Mouse (Mus musculus) CH12.LX (cell line): Measurements from ENCODE around the gene Ice2. TPM values are rescaled to one million over a fixed set of nuclear protein-coding genes. Genes with fewer than 3 reads are reported as not detected.

Experiments
- DNase-seq: peaks from one replicate; pipeline ENCODE4 v3.0.0-alpha.2; 2013; ENCODE audit errors: extremely low read depth
- H3K27ac ChIP-seq: 2 replicates; pipeline ENCODE4 v1.5.1; 2012; ENCODE audit warnings: low read depth, mild to moderate bottlenecking, control low read depth, moderate library complexity; ENCODE audit not compliant: insufficient read depth
- H3K27me3 ChIP-seq: replicated peaks from 2 replicates; pipeline ENCODE3; 2012; ENCODE audit warnings: inconsistent platforms
- H3K36me3 ChIP-seq, 2 experiments: replicated peaks in 1 of 2; 2 replicates each; pipeline versions ENCODE3 to v1.6.1; 2012; ENCODE audit warnings: inconsistent platforms in 1 of 2, low read length in 1 of 2, mild to moderate bottlenecking in 1 of 2, mixed read lengths in 1 of 2, moderate library complexity in 1 of 2; ENCODE audit not compliant: control insufficient read depth in 1 of 2, insufficient read depth in 1 of 2
- H3K4me1 ChIP-seq, 2 experiments: 2 replicates each; pipeline ENCODE4 v1.6.1; 2012; ENCODE audit warnings: inconsistent platforms in 1 of 2, moderate library complexity in 1 of 2; ENCODE audit not compliant: insufficient read depth in 2 of 2, control insufficient read depth in 1 of 2
- H3K4me2 ChIP-seq: 2 replicates; pipeline ENCODE4 v1.6.1; 2012; ENCODE audit warnings: low read depth, mild to moderate bottlenecking, control low read depth; ENCODE audit not compliant: poor library complexity, insufficient read depth, severe bottlenecking
- H3K4me3 ChIP-seq, 3 experiments: fragments of 150-350 bp in 1 of 3; sonication (generic) in 1 of 3; replicated peaks in 1 of 3; 2 replicates each; pipeline versions ENCODE3 to v1.5.1; 2011 to 2012; ENCODE audit warnings: low read depth in 2 of 3, low read length in 2 of 3, mild to moderate bottlenecking in 2 of 3, moderate library complexity in 2 of 3, control low read depth in 1 of 3, improper control_type of control experiment in 1 of 3, inconsistent platforms in 1 of 3, mixed read lengths in 1 of 3; ENCODE audit not compliant: poor library complexity in 1 of 3
- H3K79me2 ChIP-seq: replicated peaks from 2 replicates; pipeline ENCODE4 v1.6.1; 2012; ENCODE audit warnings: mild to moderate bottlenecking, moderate library complexity; ENCODE audit not compliant: control insufficient read depth, poor library complexity, insufficient read depth, severe bottlenecking; ENCODE audit errors: extremely low read depth
- H3K9ac ChIP-seq: 2 replicates; pipeline ENCODE4 v1.6.1; 2012; ENCODE audit warnings: low read depth, mild to moderate bottlenecking, control low read depth, moderate library complexity; ENCODE audit not compliant: insufficient read depth
- H3K9me3 ChIP-seq: replicated peaks from 2 replicates; pipeline ENCODE3; 2012; ENCODE audit warnings: low read length, inconsistent platforms, mixed read lengths
- BHLHE40 ChIP-seq: IDR thresholded peaks from 2 replicates; pipeline ENCODE4 v1.6.1; 2011; ENCODE audit warnings: mild to moderate bottlenecking, low read depth, low read length, improper control_type of control experiment
- CHD1 ChIP-seq: IDR thresholded peaks from 2 replicates; pipeline ENCODE4 v1.6.1; 2012; ENCODE audit warnings: low read depth, low read length, improper control_type of control experiment, inconsistent platforms
- CHD2 ChIP-seq: IDR thresholded peaks from 2 replicates; pipeline ENCODE4 v1.6.1; 2011; ENCODE audit warnings: low read length, improper control_type of control experiment
- CTCF ChIP-seq, 2 experiments: IDR thresholded peaks in 1 of 2; conservative IDR thresholded peaks in 1 of 2; 2 replicates each; pipeline ENCODE4 v1.5.1; 2011 to 2012; ENCODE audit warnings: low read depth in 2 of 2, low read length in 2 of 2, improper control_type of control experiment in 1 of 2, inconsistent platforms in 1 of 2, mild to moderate bottlenecking in 1 of 2, moderate library complexity in 1 of 2
- E2F4 ChIP-seq: IDR thresholded peaks from 2 replicates; pipeline ENCODE4 v1.6.1; 2011; ENCODE audit warnings: low read depth, low read length, improper control_type of control experiment; ENCODE audit not compliant: insufficient replicate concordance
- ELF1 ChIP-seq: IDR thresholded peaks from 2 replicates; pipeline ENCODE4 v1.6.1; 2014; ENCODE audit warnings: low read depth, mild to moderate bottlenecking, inconsistent platforms, low read length, improper control_type of control experiment
- EP300 ChIP-seq: IDR thresholded peaks from 2 replicates; pipeline ENCODE4 v1.6.1; 2011; ENCODE audit warnings: low read length, improper control_type of control experiment
- ETS1 ChIP-seq: conservative IDR thresholded peaks from 2 replicates; pipeline ENCODE4 v1.6.1; 2012; ENCODE audit warnings: low read depth, mild to moderate bottlenecking, inconsistent platforms, low read length, improper control_type of control experiment, moderate library complexity
- GABPA ChIP-seq: IDR thresholded peaks from 2 replicates; pipeline ENCODE4 v1.6.1; 2012; ENCODE audit warnings: low read depth, low read length, improper control_type of control experiment, inconsistent platforms; ENCODE audit not compliant: insufficient replicate concordance
- HCFC1 ChIP-seq: IDR thresholded peaks from 2 replicates; pipeline ENCODE4 v1.6.1; 2012; ENCODE audit warnings: low read depth, mild to moderate bottlenecking, inconsistent platforms, low read length, improper control_type of control experiment
- IRF4 ChIP-seq: IDR thresholded peaks from 2 replicates; pipeline ENCODE4 v1.6.1; 2014; ENCODE audit warnings: low read depth, mild to moderate bottlenecking, inconsistent platforms, low read length, improper control_type of control experiment
- JUND ChIP-seq: conservative IDR thresholded peaks from 2 replicates; pipeline ENCODE4 v1.6.1; 2011; ENCODE audit warnings: low read depth, low read length, improper control_type of control experiment
- KAT2A ChIP-seq: IDR thresholded peaks from 2 replicates; pipeline ENCODE4 v1.6.1; 2012; ENCODE audit warnings: low read length, improper control_type of control experiment, inconsistent platforms; ENCODE audit not compliant: insufficient replicate concordance
- MAX ChIP-seq: IDR thresholded peaks from 2 replicates; pipeline ENCODE4 v1.6.1; 2011; ENCODE audit warnings: low read length, improper control_type of control experiment
- MEF2A ChIP-seq: IDR thresholded peaks from 2 replicates; pipeline ENCODE4 v1.6.1; 2014; ENCODE audit warnings: low read depth, mild to moderate bottlenecking, inconsistent platforms, low read length, improper control_type of control experiment, borderline replicate concordance
- MYC ChIP-seq: IDR thresholded peaks from 2 replicates; pipeline ENCODE4 v1.6.1; 2011; ENCODE audit warnings: low read depth, mild to moderate bottlenecking, improper control_type of control experiment, low read length
- NELFE ChIP-seq: IDR thresholded peaks from 2 replicates; pipeline ENCODE4 v1.6.1; 2011; ENCODE audit warnings: low read depth, low read length, improper control_type of control experiment
- PAX5 ChIP-seq: IDR thresholded peaks from 2 replicates; pipeline ENCODE4 v1.6.1; 2012; ENCODE audit warnings: low read length, inconsistent platforms, mixed read lengths
- POLR2AphosphoS2 ChIP-seq: IDR thresholded peaks from 2 replicates; pipeline ENCODE4 v1.6.1; 2011; ENCODE audit warnings: low read depth, low read length, improper control_type of control experiment
- RCOR1 ChIP-seq: conservative IDR thresholded peaks from 2 replicates; pipeline ENCODE4 v1.6.1; 2012; ENCODE audit warnings: low read depth, mild to moderate bottlenecking, inconsistent platforms, low read length, improper control_type of control experiment
- SMC3 ChIP-seq: IDR thresholded peaks from 2 replicates; pipeline ENCODE4 v1.6.1; 2011; ENCODE audit warnings: low read depth, low read length, improper control_type of control experiment
- TBP ChIP-seq: conservative IDR thresholded peaks from 2 replicates; pipeline ENCODE4 v1.6.1; 2011; ENCODE audit warnings: low read depth, low read length, improper control_type of control experiment
- UBTF ChIP-seq: IDR thresholded peaks from 2 replicates; pipeline ENCODE4 v1.6.1; 2012; ENCODE audit warnings: low read depth, mild to moderate bottlenecking, inconsistent platforms, low read length, improper control_type of control experiment, moderate library complexity
- USF1 ChIP-seq: IDR thresholded peaks from 2 replicates; pipeline ENCODE4 v1.6.1; 2014; ENCODE audit warnings: low read depth, mild to moderate bottlenecking, inconsistent platforms, low read length, improper control_type of control experiment
- USF2 ChIP-seq: conservative IDR thresholded peaks from 2 replicates; pipeline ENCODE4 v1.6.1; 2011; ENCODE audit warnings: low read depth, low read length, improper control_type of control experiment
- ZC3H11A ChIP-seq: IDR thresholded peaks from 2 replicates; pipeline ENCODE4 v1.6.1; 2012; ENCODE audit warnings: low read depth, mild to moderate bottlenecking, inconsistent platforms, low read length, improper control_type of control experiment
- ZMIZ1 ChIP-seq: IDR thresholded peaks from 2 replicates; pipeline ENCODE4 v1.6.1; 2012; ENCODE audit warnings: low read depth, mild to moderate bottlenecking, inconsistent platforms, low read length, improper control_type of control experiment
- ZNF384 ChIP-seq: IDR thresholded peaks from 2 replicates; pipeline ENCODE4 v1.6.1; 2012; ENCODE audit warnings: low read depth, low read length, improper control_type of control experiment, inconsistent platforms
- dilution Hi-C: fragments of 300-500 bp; cut with MboI; formaldehyde crosslinking; loops from 2 replicates; pipeline ENCODE4 v1.14.3; 2020; ENCODE audit warnings: low sequenced_read_pairs; ENCODE audit not compliant: extremely low pct_unique_long_range_greater_than_20kb, extremely low pct_ligation_motif_present
- in situ Hi-C: fragments of 300-500 bp; cut with MboI; formaldehyde crosslinking; loops from 3 replicates; pipeline ENCODE4 v1.14.3; 2019; ENCODE audit warnings: low sequenced_read_pairs, low pct_ligation_motif_present, low pct_unique_long_range_greater_than_20kb, mixed read lengths
- polyA plus RNA-seq: library from polyadenylated mRNA; unstranded; fragments of >175 nt; gene quantifications from 2 replicates; pipeline ENCODE4 v1.2.1, GENCODE M21; 2012; ENCODE audit warnings: low read depth; ENCODE audit not compliant: insufficient read length
- total RNA-seq, 2 experiments: library from RNA; depleted of rRNA; stranded (reverse); fragments of 300-350 nt in 1 of 2; fragments of >200 nt in 1 of 2; gene quantifications; 2 replicates each; pipeline ENCODE4 v1.2.3; 2012 to 2014

Gene Ice2
- total and polyA plus RNA-seq, 3 experiments, result 13.3 to 23.1 (median 14.9) TPM

DNA sequence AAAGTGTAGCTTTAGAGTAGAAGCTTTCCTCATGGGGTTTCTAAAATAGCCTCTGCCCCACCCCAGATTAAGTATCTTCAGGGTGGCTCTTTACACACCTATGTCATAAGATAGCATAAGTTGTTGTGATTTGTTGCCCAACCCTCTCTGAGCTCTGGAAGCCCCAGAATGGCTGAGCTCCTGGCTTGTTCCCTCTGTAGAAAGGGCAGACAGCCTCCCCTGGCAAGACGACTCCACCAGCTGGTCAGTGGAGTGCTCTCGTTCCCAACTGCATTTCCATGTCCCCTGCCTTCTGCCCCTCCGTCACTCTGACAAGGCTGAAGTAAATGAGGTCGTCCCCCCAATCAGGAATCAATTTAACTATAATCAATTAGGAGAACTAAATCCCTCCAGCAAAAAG lies 34.9 kb upstream of the Ice2 start:
- dilution Hi-C loops, result no loop called here
- in situ Hi-C loops, result no loop called here
- Histone ChIP-seq H3K36me3 (peaks cover 0 to 13% of the 10 kb centered on the region in 2 experiments), H3K79me2 (no peaks in the 10 kb centered on the region), H3K9me3 (no peaks in the 10 kb centered on the region), H3K27me3 (no peaks in the 10 kb centered on the region), H3K4me3 (no peak overlapping the region), H3K4me1 (peaks cover 0 to 11% of the 10 kb centered on the region in 2 experiments; a peak in 1 of 4 replicates), H3K27ac (no peak overlapping the region), H3K4me2 (no peak overlapping the region), H3K9ac (no peak overlapping the region)
- DNase-seq, result no peak
- TF ChIP-seq IRF4 (no peak), ZC3H11A (no peak), BHLHE40 (no peak), NELFE (no peak), SMC3 (no peak), GABPA (no peak), MYC (no peak), HCFC1 (no peak), ETS1 (no peak), TBP (no peak), KAT2A (no peak), RCOR1 (no peak), USF2 (no peak), ELF1 (no peak), ZNF384 (no peak), POLR2AphosphoS2 (no peak), CHD2 (no peak), JUND (no peak), MEF2A (no peak)

DNA sequence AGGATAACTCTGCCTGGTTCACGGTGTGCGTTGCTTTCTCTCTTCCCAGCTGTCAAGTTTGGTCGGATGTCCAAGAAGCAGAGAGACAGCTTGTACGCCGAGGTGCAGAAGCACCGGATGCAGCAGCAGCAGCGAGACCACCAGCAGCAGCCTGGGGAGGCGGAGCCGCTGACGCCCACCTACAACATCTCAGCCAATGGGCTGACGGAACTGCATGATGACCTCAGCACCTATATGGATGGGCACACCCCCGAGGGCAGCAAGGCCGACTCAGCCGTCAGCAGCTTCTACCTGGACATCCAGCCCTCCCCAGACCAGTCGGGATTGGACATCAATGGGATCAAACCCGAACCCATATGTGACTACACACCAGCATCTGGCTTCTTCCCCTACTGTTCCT lies 33.6 kb upstream of the Ice2 start:
- H3K9me3 ChIP-seq, result no peaks in the 10 kb centered on the region
- peaks cover 0 to 12% of the 10 kb centered on the region in 2 experiments; a peak in 2 of 4 replicates for H3K4me1 ChIP-seq
- dilution Hi-C loops (no loop called here), in situ Hi-C loops (no loop called here)
- no peak overlapping the region for H3K4me2 ChIP-seq
- H3K27ac ChIP-seq, result no peak overlapping the region
- H3K27me3 ChIP-seq, result no peaks in the 10 kb centered on the region
- H3K9ac ChIP-seq, result no peak overlapping the region
- H3K36me3 ChIP-seq, result peaks cover 0 to 13% of the 10 kb centered on the region in 2 experiments
- no peaks in the 10 kb centered on the region for H3K79me2 ChIP-seq
- H3K4me3 ChIP-seq, result no peak overlapping the region
- TF ChIP-seq ETS1 (no peak), USF2 (no peak), PAX5 (no peak), SMC3 (no peak), JUND (no peak), RCOR1 (no peak), ELF1 (no peak), EP300 (no peak), ZMIZ1 (no peak), NELFE (no peak), ZC3H11A (no peak), CTCF (conservative IDR thresholded peaks at IDR 0.05 in 1 of 2, IDR thresholded peaks at IDR 0.05 in 1 of 2; ENCODE audit: low read depth in 2 of 2, low read length in 2 of 2) (no peak), UBTF (no peak), USF1 (no peak), CHD1 (no peak), E2F4 (no peak), MAX (no peak), GABPA (no peak)
- TF ChIP-seq, all 38 proteins: peak for 0
- DNase-seq, result no peak
